Mouse (Mus musculus): ENCODE data around the gene Krt26.

The Krt26 gene

GRCm38 (mm10) chr11:99337866-99338265 is at the start of gene Krt26:
Krt26 (minus strand) TSS chr11:99337966.
- in situ Hi-C loops (cut with MboI, MseI): no loop called here

- in situ Hi-C loops (cut with MboI, MseI): no loop called here
These were observed 48.3 kb upstream of the Krt26 start for GRCm38 (mm10) chr11:99385813-99386721.

GRCm38 (mm10) chr11:99379568-99379967 is 41.8 kb upstream of the Krt26 start:
- in situ Hi-C loops (cut with MboI, MseI): no loop called here

GRCm38 (mm10) chr11:99374803-99375202 is 37.0 kb upstream of the Krt26 start, which contains the start of gene Krt28:
Krt28 (minus strand) TSS chr11:99374903.
- in situ Hi-C loops (cut with MboI, MseI): no loop called here

- in situ Hi-C loops (cut with MboI, MseI): no loop called here
These were observed 32.2 kb upstream of the Krt26 start for GRCm38 (mm10) chr11:99369853-99370451.

DNA sequence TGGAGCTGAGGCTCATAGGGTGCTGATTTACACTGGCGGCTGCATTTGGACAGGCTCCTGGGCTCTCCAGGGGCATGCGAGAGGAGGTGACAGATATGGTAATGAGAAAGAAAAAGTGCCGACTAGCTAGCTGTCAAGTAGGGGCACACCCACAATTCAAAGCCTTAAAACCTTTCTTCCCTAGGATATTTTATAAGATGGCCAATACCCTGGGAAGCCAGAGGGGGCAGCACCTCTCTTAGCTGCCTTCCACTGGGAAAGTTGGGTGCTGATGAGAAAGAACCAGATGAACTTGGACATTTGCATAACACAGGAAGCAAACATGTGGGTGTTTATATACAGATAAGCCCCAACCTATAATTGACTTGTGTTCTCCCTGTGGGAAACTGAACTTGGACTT is 31.5 kb upstream of the Krt26 start:
- in situ Hi-C loops (cut with MboI, MseI): no loop called here

- in situ Hi-C loops (cut with MboI, MseI): no loop called here
These were observed 29.0 kb upstream of the Krt26 start for GRCm38 (mm10) chr11:99366791-99367190.

DNA sequence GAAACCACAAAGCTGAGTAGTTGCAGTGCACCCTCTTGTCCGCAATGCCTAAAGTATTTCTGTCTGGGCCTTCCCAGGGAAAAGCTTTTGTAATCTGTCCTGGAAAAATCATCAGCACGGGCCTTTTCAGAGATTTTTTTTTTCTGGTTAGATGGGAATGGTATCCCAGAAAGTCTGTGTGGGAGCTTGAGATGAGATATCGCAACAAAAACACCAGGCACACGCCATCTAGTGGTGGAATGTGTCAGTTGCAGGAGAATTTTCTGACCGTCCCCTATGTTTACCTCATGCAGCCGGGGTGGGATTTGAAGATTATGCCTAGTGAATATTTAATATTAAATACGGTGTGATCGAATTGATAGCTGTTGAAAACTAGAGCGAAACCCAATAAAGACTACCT is 26.6 kb upstream of the Krt26 start:
- in situ Hi-C loops (cut with MboI, MseI): no loop called here

GRCm38 (mm10) chr11:99361423-99361822 is 23.7 kb upstream of the Krt26 start:
- in situ Hi-C loops (cut with MboI, MseI): no loop called here

DNA sequence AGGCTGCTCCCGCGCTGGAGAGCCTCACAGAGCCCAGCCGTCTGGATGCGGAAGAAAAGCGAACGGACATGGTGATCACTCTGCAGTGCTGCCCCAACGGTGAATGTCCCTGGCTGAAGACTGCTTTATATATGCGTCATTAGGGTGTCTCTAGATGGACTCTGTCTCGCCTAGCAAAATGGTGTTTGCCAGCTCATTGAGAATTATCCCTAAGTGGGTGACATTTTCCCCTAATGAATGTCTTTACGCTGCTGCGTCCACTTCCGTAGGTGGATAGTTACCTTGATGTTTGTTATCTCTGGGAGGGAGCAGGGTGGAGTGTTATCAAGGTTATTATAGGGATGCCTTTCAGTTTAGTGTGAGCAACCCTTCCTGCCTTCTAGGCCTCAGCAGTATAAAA is 13.2 kb upstream of the Krt26 start, which contains the start of gene Krt27:
Krt27 (minus strand) TSS at position 101 of the 400 bp plus-strand sequence.
- in situ Hi-C loops (cut with MboI, MseI): no loop called here

DNA sequence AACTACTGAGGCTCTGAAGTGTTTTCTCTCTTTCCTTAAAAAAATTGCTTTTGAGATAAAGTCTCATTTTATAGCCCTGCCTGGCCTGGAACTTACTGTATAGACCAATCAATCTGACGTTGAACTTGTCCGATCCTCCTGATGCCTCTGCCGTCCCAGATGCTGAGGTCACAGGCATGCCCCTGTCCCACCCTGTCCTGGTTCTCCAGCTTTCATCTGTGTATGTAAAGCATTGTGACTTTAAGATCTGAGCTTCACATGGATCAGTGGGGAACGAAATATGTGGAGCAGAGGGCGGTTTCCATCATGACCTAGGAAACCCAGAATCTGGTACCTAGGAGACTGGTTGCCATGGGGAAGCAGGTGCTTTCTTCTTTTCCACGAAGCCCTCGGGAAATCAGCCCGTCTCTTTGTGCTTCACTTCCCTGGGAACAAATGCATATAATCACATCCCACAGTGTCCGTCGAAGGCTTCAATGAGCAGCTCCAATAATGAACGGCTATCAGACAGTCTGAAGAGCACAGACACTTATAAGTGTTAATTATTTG is 1.6 kb upstream of the Krt26 start:
- in situ Hi-C loops (cut with MboI, MseI): no loop called here

DNA sequence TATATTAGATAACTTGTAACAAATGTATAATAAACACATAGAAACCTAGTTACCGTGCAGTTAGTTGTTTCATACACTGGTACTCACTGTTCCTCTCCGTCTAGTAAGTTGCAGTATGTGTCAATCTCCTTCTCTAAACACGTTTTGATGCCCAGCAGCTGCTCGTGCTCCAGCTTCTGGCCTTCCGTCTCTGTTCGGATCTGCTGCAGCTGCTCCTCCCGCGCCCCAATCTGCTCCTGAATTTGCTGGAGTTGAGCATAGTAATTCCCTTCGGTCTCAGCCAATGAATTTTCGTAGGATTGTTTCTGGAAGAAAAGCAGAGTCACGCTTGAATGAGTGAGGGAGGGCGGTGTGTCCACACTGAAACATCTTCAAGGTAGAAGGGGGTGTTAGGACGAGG is 4.3 kb downstream of the Krt26 start:
- in situ Hi-C loops (cut with MboI, MseI): no loop called here

GRCm38 (mm10) chr11:99329655-99330054 is 8.1 kb downstream of the Krt26 start:
- in situ Hi-C loops (cut with MboI, MseI): no loop called here

DNA sequence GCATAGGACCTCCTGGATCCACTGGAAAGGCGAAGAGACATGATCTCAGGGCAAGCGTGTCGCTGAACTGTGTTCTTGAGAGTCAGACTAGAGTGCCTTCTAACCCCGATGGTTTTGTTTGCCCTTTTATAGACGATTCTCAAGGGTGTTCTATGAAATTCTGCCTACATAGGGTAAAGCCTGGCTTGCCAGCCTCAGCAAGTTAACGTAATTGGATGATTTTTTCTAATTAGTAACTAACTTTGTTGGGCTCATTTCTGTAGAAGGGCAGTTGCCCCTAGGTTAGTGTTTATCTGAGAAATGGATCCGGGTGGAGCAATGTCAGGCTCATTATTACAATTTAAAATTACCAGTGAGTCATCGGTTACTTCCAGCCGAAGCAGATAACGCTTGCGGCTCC is 14.9 kb downstream of the Krt26 start, which contains the start of gene Krt25:
Krt25 (minus strand) TSS at position 101 of the 400 bp plus-strand sequence.
- in situ Hi-C loops (cut with MboI, MseI): no loop called here

- in situ Hi-C loops (cut with MboI, MseI): no loop called here
These were observed 16.7 kb downstream of the Krt26 start for GRCm38 (mm10) chr11:99321094-99321493.

GRCm38 (mm10) chr11:99319127-99319526 is 18.6 kb downstream of the Krt26 start:
- in situ Hi-C loops (cut with MboI, MseI): no loop called here

GRCm38 (mm10) chr11:99316543-99316942 is 21.2 kb downstream of the Krt26 start:
- in situ Hi-C loops (cut with MboI, MseI): no loop called here

DNA sequence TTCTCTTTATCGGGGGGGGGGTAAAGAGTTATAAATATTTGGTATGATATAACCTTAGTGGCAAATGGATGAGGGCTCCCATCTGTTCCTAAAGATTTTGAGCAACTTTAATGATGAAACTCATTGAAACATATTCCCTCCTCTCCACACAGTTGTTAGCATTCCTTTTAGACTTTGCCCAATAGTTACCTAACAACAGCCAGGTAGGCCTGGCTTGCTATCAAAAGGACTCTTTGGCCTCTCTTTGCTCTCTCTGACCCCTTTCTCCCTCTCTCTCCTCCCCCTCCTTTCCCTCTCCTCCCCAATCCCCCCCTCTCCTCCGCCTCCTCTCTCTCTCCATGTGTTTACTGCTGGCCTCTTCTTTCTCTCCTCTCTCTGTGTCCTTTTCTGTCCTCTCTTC is 23.2 kb downstream of the Krt26 start:
- in situ Hi-C loops (cut with MboI, MseI): no loop called here

GRCm38 (mm10) chr11:99310882-99311281 is 26.9 kb downstream of the Krt26 start:
- in situ Hi-C loops (cut with MboI, MseI): no loop called here

DNA sequence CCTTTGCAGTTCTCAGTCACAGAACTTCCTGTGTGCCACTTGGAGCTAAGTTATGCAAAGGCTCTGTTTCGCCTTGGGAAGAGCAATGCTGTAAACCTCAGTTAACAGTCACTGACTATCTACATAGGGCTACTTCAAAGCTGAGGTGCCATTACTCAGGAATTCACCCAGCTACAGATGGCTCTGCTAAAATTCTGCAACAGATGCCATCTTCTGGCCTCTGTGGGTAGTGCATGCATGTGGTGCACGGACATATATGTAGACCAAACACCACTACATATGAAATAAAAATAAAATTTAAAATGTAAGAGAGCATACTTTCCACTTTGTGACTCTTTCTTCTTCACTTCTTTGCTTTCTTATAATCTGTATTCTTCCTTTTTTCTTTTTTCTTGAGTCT is 30.2 kb downstream of the Krt26 start:
- in situ Hi-C loops (cut with MboI, MseI): no loop called here

DNA sequence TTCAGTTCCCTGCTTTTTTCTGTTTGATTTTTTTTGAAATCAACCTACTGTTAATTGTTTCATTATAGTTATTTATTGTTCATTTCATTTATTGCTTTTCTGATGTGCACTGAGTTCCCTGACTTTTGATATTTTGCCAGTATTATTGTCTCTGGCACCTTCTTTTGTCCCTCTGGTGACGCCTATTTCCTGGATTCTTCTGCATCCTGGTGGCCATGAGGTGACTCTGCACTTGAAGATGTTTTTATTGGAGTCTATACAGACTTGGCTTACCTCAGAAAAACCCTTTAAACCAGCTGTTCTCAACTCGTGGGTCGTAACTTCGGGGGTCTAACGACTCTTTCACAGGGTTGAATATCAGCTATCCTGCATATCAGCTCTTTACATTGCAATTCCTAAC is 42.7 kb downstream of the Krt26 start:
- in situ Hi-C loops (cut with MboI, MseI): no loop called here

DNA sequence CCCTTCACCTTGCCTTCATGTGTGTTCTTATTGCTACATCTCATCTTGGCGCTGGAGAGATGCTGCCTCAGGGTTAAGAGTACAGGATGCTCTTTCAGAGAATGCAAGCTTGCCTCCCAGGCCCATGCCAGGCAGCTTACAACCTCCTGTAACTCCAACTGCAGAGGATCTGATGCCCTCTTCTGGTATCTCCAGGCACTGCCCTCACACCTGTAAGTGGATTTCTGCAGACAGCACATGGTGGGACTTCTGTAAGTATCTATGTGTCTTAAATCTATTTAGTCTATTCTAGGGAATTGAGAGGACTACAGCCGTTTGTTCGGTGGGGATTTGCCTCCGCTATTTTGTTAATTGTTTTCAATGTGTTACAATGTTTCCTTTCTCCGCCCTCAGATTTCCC is 44.9 kb downstream of the Krt26 start:
- in situ Hi-C loops (cut with MboI, MseI): loop anchor here in 1 of 2 experiments (5.0 kb wide), 2 partner anchors 36 to 96 kb away; no protein-coding TSS in a partner anchor

Measured in T-helper 17 cell (primary cell).